24 mouse cellular contexts compared by ENCODE assay signal in genomic region chr6:136493910-136494751, GRCm38 (mm10). TPM values are rescaled to one million over a fixed set of nuclear protein-coding genes. Genes with fewer than 3 reads are reported as not detected.
A peak's percentile ranks its signal among the peaks of the same experiment; 100 is the strongest.
DNase-seq lines count a peak whose midpoint lies in the region; ATAC-seq and TF ChIP-seq lines count a peak whose summit lies in the region.
"Had no signal": no experiment of that assay in that cellular context is flagged by ENCODE, and none has a peak within 500 bp of the region (broad histone marks: within the 10 kb centered on the region; RNA-seq: fewer than 3 reads in every experiment).

No protein-coding gene starts in this region.

- no peaks in the 10 kb centered on the region for H3K36me3 ChIP-seq in heart, postnatal 0 days (replicated peaks; ENCODE audit: control insufficient read depth, insufficient read depth, low read length)
- no peaks in the 10 kb centered on the region for H3K36me3 ChIP-seq in liver, embryonic 14.5 days (replicated peaks; ENCODE audit: control insufficient read depth, insufficient read depth, low read depth)
- no peaks in the 10 kb centered on the region for H3K36me3 ChIP-seq in liver, embryonic 11.5 days (ENCODE audit: control insufficient read depth, insufficient read depth, low read length)
- H3K36me3 ChIP-seq in embryonic facial prominence, embryonic 15.5 days = no peaks in the 10 kb centered on the region
- H3K36me3 ChIP-seq in limb, embryonic 13.5 days = no peaks in the 10 kb centered on the region
- H3K36me3 ChIP-seq: G1E; liver, embryonic 13.5 days; lung, embryonic 15.5 days; midbrain, embryonic 12.5 days had no signal

- no peak overlapping the region for H3K9ac ChIP-seq in heart, postnatal 0 days (replicated peaks; ENCODE audit: low read depth, low read length)
- H3K9ac ChIP-seq in liver, embryonic 14.5 days (replicated peaks) = no peak overlapping the region
- no peak overlapping the region for H3K9ac ChIP-seq in liver, embryonic 11.5 days (ENCODE audit: low read depth, low read length)
- no peak overlapping the region for H3K9ac ChIP-seq in embryonic facial prominence, embryonic 15.5 days
- no peak overlapping the region for H3K9ac ChIP-seq in limb, embryonic 13.5 days
- H3K9ac ChIP-seq: hindbrain, embryonic 14.5 days; liver, embryonic 13.5 days; lung, embryonic 15.5 days; midbrain, embryonic 12.5 days had no signal

- peaks cover 7% of the 10 kb centered on the region; the same call in 1 of the 2 replicates for H3K4me1 ChIP-seq in heart, postnatal 0 days (ENCODE audit: control insufficient read depth, insufficient read depth)
- peaks cover 0 to 10% of the 10 kb centered on the region in 2 experiments; a peak in 2 of 4 replicates for H3K4me1 ChIP-seq in liver, embryonic 14.5 days (replicated peaks; ENCODE audit: control insufficient read depth in 2 of 2, insufficient read depth in 2 of 2, low read length in 1 of 2)
- no peaks in the 10 kb centered on the region for H3K4me1 ChIP-seq in liver, embryonic 11.5 days (replicated peaks; ENCODE audit: control insufficient read depth, insufficient read depth, low read length)
- no peaks in the 10 kb centered on the region for H3K4me1 ChIP-seq in embryonic facial prominence, embryonic 15.5 days
- 0 out of 2 replicates have a peak, but pooled peaks cover 2% of the 10 kb centered on the region for H3K4me1 ChIP-seq in limb, embryonic 13.5 days
- H3K4me1 ChIP-seq: midbrain, embryonic 12.5 days had no signal

- no peak for TF ChIP-seq EP300 in heart, postnatal 0 days (IDR thresholded peaks at IDR 0.05; ENCODE audit: low read depth)
- TF ChIP-seq EP300 in liver, embryonic 14.5 days (IDR thresholded peaks at IDR 0.05; ENCODE audit: low read depth) = no peak

- no peak for DNase-seq in heart, postnatal 0 days (ENCODE audit: low spot score)
- DNase-seq in heart, postnatal 4 days = no peak
- DNase-seq in liver, embryonic 14.5 days (ENCODE audit: low read depth in 3 of 3, low spot score in 3 of 3) = no peak
- DNase-seq in liver, embryonic 11.5 days (ENCODE audit: low spot score) = no peak
- DNase-seq: adrenal gland, adult 8-10 months; B cell, adult 2 months; cerebellum, adult 2 months; cerebellum, postnatal 25 days; gastrocnemius, postnatal 10 days; heart, postnatal 36 days; kidney, adult 9 months; liver, embryonic 13.5 days; thymus, postnatal 14 days had no signal

- no peak overlapping the region for H3K4me2 ChIP-seq in heart, postnatal 0 days (ENCODE audit: low read depth, low read length)
- no peak overlapping the region for H3K4me2 ChIP-seq in liver, embryonic 14.5 days (ENCODE audit: low read depth)
- H3K4me2 ChIP-seq in liver, embryonic 11.5 days = no peak overlapping the region
- H3K4me2 ChIP-seq in embryonic facial prominence, embryonic 15.5 days (replicated peaks) = no peak overlapping the region
- no peak overlapping the region for H3K4me2 ChIP-seq in limb, embryonic 13.5 days (replicated peaks)
- H3K4me2 ChIP-seq: hindbrain, embryonic 14.5 days; liver, embryonic 13.5 days; lung, embryonic 15.5 days; midbrain, embryonic 12.5 days had no signal

- 83% methylated on average over 12 of the region's 12 CpGs for WGBS in heart, postnatal 0 days
- 73% methylated on average over 12 of the region's 12 CpGs for WGBS in liver, embryonic 14.5 days (ENCODE audit: insufficient replicate concordance)
- WGBS in liver, embryonic 11.5 days = 87% methylated on average over 12 of the region's 12 CpGs
- 87% methylated on average over 12 of the region's 12 CpGs for WGBS in embryonic facial prominence, embryonic 15.5 days
- WGBS in limb, embryonic 13.5 days = 89% methylated on average over 12 of the region's 12 CpGs

- H3K27ac ChIP-seq in heart, postnatal 0 days (ENCODE audit: low read depth) = 0 out of 2 replicates have a peak overlapping the region, but pooled peaks have one; percentile 11
- no peak overlapping the region for H3K27ac ChIP-seq in liver, embryonic 14.5 days
- H3K27ac ChIP-seq in liver, embryonic 11.5 days (ENCODE audit: low read depth, low read length) = no peak overlapping the region
- no peak overlapping the region for H3K27ac ChIP-seq in embryonic facial prominence, embryonic 15.5 days (replicated peaks)
- no peak overlapping the region for H3K27ac ChIP-seq in limb, embryonic 13.5 days
- H3K27ac ChIP-seq: hindbrain, embryonic 14.5 days; left cerebral cortex, adult 2 months; liver, embryonic 13.5 days; lung, embryonic 15.5 days; midbrain, embryonic 12.5 days had no signal

- ATAC-seq in heart, postnatal 0 days (ENCODE audit: insufficient read depth, low read depth) = no peak
- 0 out of 2 replicates have a peak, but pooled peaks have one; percentile 39 for ATAC-seq in liver, embryonic 14.5 days (ENCODE audit: insufficient read depth)
- no peak for ATAC-seq in liver, embryonic 11.5 days (replicated peaks; ENCODE audit: low FRiP score)
- 0 out of 2 replicates have a peak, but pooled peaks have one; percentile 54 for ATAC-seq in embryonic facial prominence, embryonic 15.5 days (ENCODE audit: insufficient number of reproducible peaks, low FRiP score, low TSS enrichment, low read depth)
- ATAC-seq in limb, embryonic 13.5 days (ENCODE audit: low FRiP score, low read depth) = 0 out of 2 replicates have a peak, but pooled peaks have one; percentile 19
- no peak for ATAC-seq in activated CD4-positive, CD25-positive, alpha-beta regulatory T cell, adult 4 months
- ATAC-seq: forebrain, embryonic 16.5 days; Patski had no signal

- H3K27me3 ChIP-seq in heart, postnatal 0 days (ENCODE audit: control insufficient read depth, insufficient read depth, low read length) = no peaks in the 10 kb centered on the region
- no peaks in the 10 kb centered on the region for H3K27me3 ChIP-seq in liver, embryonic 14.5 days (ENCODE audit: control insufficient read depth, insufficient read depth, low read length)
- H3K27me3 ChIP-seq in liver, embryonic 11.5 days (replicated peaks; ENCODE audit: control insufficient read depth, insufficient read depth, low read length) = no peaks in the 10 kb centered on the region
- no peaks in the 10 kb centered on the region for H3K27me3 ChIP-seq in embryonic facial prominence, embryonic 15.5 days
- no peaks in the 10 kb centered on the region for H3K27me3 ChIP-seq in limb, embryonic 13.5 days
- H3K27me3 ChIP-seq: CH12.LX; liver, embryonic 13.5 days; lung, embryonic 15.5 days; midbrain, embryonic 12.5 days; Patski had no signal

- H3K9me3 ChIP-seq in heart, postnatal 0 days (replicated peaks; ENCODE audit: control insufficient read depth, low read length) = no peaks in the 10 kb centered on the region
- no peaks in the 10 kb centered on the region for H3K9me3 ChIP-seq in liver, embryonic 14.5 days (ENCODE audit: control insufficient read depth, low read length)
- no peaks in the 10 kb centered on the region for H3K9me3 ChIP-seq in liver, embryonic 11.5 days (ENCODE audit: control insufficient read depth, low read length)
- H3K9me3 ChIP-seq in embryonic facial prominence, embryonic 15.5 days (replicated peaks) = no peaks in the 10 kb centered on the region
- H3K9me3 ChIP-seq in limb, embryonic 13.5 days = no peaks in the 10 kb centered on the region
- H3K9me3 ChIP-seq: G1E; liver, embryonic 13.5 days; lung, embryonic 15.5 days; midbrain, embryonic 12.5 days had no signal

- TF ChIP-seq CTCF in heart, postnatal 0 days (IDR thresholded peaks at IDR 0.05; ENCODE audit: low read depth) = no peak
- no peak for TF ChIP-seq CTCF in liver, embryonic 14.5 days (IDR thresholded peaks at IDR 0.05; ENCODE audit: low read depth)

- H3K4me3 ChIP-seq in heart, postnatal 0 days (ENCODE audit: low read depth, low read length) = no peak overlapping the region
- no peak overlapping the region for H3K4me3 ChIP-seq in liver, embryonic 14.5 days (ENCODE audit: insufficient read depth in 1 of 2, low read depth in 2 of 2, low read length in 2 of 2)
- H3K4me3 ChIP-seq in liver, embryonic 11.5 days (ENCODE audit: low read depth, low read length) = no peak overlapping the region
- H3K4me3 ChIP-seq in embryonic facial prominence, embryonic 15.5 days (replicated peaks) = no peak overlapping the region
- no peak overlapping the region for H3K4me3 ChIP-seq in limb, embryonic 13.5 days
- H3K4me3 ChIP-seq: left cerebral cortex, adult 2 months; liver, embryonic 13.5 days; lung, embryonic 15.5 days; midbrain, embryonic 12.5 days had no signal

RNA-seq across cellular contexts. Expression of gene Atf7ip, which starts 11.8 kb away (rescaled TPM):
- total RNA-seq in heart, postnatal 0 days (2014; rRNA removed; ENCODE audit: low replicate concordance) = 43.3 and 54.5 TPM in 2 replicates
- polyA plus RNA-seq in heart, postnatal 0 days (2015; fragmentation: Nextera tagmentation; extraction: Ambion mirVana) = 16.5 and 19.2 TPM in 2 replicates
- total RNA-seq in heart, postnatal 4 days (2021) = 100 to 1,000 TPM; 107 to 108 TPM
- polyA plus RNA-seq in liver, embryonic 14.5 days (2012; rRNA removed) = 5.8 and 7.2 TPM in 2 replicates
- polyA plus RNA-seq in liver, embryonic 14.5 days (2014; fragmentation: Nextera tagmentation; extraction: Ambion mirVana) = 14.2 TPM in 2 replicates
- polyA plus RNA-seq in liver, embryonic 11.5 days (2014; fragmentation: Nextera tagmentation; extraction: Ambion mirVana) = 31.2 and 32.9 TPM in 2 replicates
- polyA plus RNA-seq in embryonic facial prominence, embryonic 15.5 days (2015; fragmentation: Nextera tagmentation; extraction: Ambion mirVana) = 35.5 and 37.5 TPM in 2 replicates
- 40.4 and 42.2 TPM in 2 replicates for polyA plus RNA-seq in limb, embryonic 13.5 days (2015; fragmentation: Nextera tagmentation; extraction: Ambion mirVana)
- 10 to 100 TPM; 72.8 to 79.5 TPM for polyA plus RNA-seq in activated CD4-positive, CD25-positive, alpha-beta regulatory T cell, adult 4 months (2017; shearing (Covaris generic))

Comparison
In these comparisons a context has a peak if more than half of its experiments do, and no peak if none do; other contexts are left out.
1. ATAC-seq: peak in liver, embryonic 14.5 days (single experiment), embryonic facial prominence, embryonic 15.5 days (single experiment) and limb, embryonic 13.5 days (single experiment); none in heart, postnatal 0 days (single experiment), liver, embryonic 11.5 days (single experiment) and activated CD4-positive, CD25-positive, alpha-beta regulatory T cell, adult 4 months (single experiment).